Mouse (Mus musculus): ENCODE measurements around the gene Far2.

DNA sequence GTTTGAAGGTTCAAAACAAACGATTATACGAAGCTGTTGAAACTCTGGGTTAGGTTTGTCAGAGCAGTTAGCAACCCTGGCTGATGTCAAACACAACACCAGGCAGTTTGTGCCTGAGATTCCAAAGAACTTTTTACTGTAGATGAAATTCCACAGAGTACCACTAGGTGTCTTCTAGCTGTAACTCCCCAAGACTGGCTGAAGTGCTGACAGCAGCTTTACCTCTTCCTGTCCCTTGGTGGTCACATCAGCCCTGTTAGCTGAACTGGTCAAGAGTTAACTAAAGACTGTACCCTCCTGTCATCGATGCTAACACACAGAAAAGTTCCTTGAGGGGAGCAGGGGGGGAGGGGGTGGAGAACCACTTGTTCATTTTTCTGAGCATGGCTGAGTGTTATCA is 46.0 kb upstream of the Far2 start:
- TF ChIP-seq POLR2A (IDR thresholded peaks at IDR 0.05; ENCODE audit: low read depth, low read length) = no peak
- peak; percentile 31; the same call in 1 of the 2 replicates for TF ChIP-seq CTCF (IDR thresholded peaks at IDR 0.05; ENCODE audit: extremely low read depth, insufficient read length, insufficient replicate concordance, low read depth, low read length)
